In the genomic region with DNA sequence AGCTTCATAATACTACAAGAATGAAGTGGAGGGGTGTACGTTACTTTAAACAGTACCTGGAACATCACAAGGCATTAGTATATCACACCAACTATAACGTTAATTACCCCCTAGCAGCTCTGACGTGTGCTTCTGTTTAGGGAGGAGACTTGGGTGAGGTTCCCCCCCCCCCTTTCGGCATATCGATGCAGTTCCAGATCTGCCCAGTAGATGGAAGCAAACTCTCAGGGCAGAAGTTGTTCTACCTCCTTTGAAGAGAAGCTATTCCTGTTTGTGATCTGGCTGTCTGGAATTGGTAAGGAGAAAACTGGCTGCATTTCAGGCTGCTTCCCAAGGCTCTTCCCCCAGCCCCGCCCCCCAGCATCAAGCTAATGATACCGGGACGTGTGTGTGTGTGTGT, we compare ENCODE assay signal across 8 mouse cellular contexts. TPM values are rescaled to one million over a fixed set of nuclear protein-coding genes. Genes with fewer than 3 reads are reported as not detected.
DNase-seq lines count a peak whose midpoint lies in the region; ATAC-seq lines count a peak whose summit lies in the region.

No protein-coding gene starts in this region.

- H3K4me3 ChIP-seq in heart, embryonic 15.5 days = no peak overlapping the region

- H3K4me1 ChIP-seq in heart, embryonic 15.5 days (replicated peaks) = no peaks in the 10 kb centered on the region

- H3K27ac ChIP-seq in heart, embryonic 15.5 days = no peak overlapping the region

- no peaks in the 10 kb centered on the region for H3K27me3 ChIP-seq in heart, embryonic 15.5 days

- peak; percentile 49 for DNase-seq in kidney, adult 18-20 months
- no peak for DNase-seq in kidney, adult 11 months
- DNase-seq in NIH3T3 (ENCODE audit: low read depth) = peak; percentile 91
- peak; percentile 74 for DNase-seq in embryo, embryonic 11 days
- peak; percentile 75 for DNase-seq in kidney, postnatal 10 days
- DNase-seq in skeletal muscle tissue, adult 2 months (ENCODE audit: low read depth, low spot score) = peak; percentile 65

- H3K9ac ChIP-seq in heart, embryonic 15.5 days = no peak overlapping the region

- no peaks in the 10 kb centered on the region for H3K9me3 ChIP-seq in heart, embryonic 15.5 days (replicated peaks)

- no peaks in the 10 kb centered on the region for H3K36me3 ChIP-seq in heart, embryonic 15.5 days

- 4% methylated on average over 7 of the region's 8 CpGs for WGBS in heart, embryonic 15.5 days

- peak; percentile 65 for ATAC-seq in heart, embryonic 15.5 days (replicated peaks; ENCODE audit: insufficient number of reproducible peaks, insufficient read depth, low FRiP score, low read depth)
- ATAC-seq in megakaryocyte progenitor cell, adult 5-6 weeks (replicated peaks; ENCODE audit: poor library complexity) = peak; percentile 98

- no peak overlapping the region for H3K4me2 ChIP-seq in heart, embryonic 15.5 days

RNA-seq across cellular contexts. Expression of a gene that starts 5.0 kb away (rescaled TPM):
- not detected in 2 replicates for polyA plus RNA-seq in heart, embryonic 15.5 days (2015; fragmentation: Nextera tagmentation; extraction: Ambion mirVana)
- total RNA-seq in megakaryocyte progenitor cell, adult 5-6 weeks (2015) = not detected in 2 replicates
- not detected in 2 replicates for total RNA-seq in megakaryocyte progenitor cell, adult 5-6 weeks (2017)

RNA-seq across cellular contexts. Expression of a gene that starts 14.8 kb away (rescaled TPM):
- not detected in 2 replicates for polyA plus RNA-seq in heart, embryonic 15.5 days (2015; fragmentation: Nextera tagmentation; extraction: Ambion mirVana)
- total RNA-seq in megakaryocyte progenitor cell, adult 5-6 weeks (2015) = not detected in 2 replicates
- total RNA-seq in megakaryocyte progenitor cell, adult 5-6 weeks (2017) = not detected in 2 replicates

RNA-seq across cellular contexts. Expression of a gene that starts 36.6 kb away (rescaled TPM):
- not detected in 2 replicates for polyA plus RNA-seq in heart, embryonic 15.5 days (2015; fragmentation: Nextera tagmentation; extraction: Ambion mirVana)
- not detected in 2 replicates for total RNA-seq in megakaryocyte progenitor cell, adult 5-6 weeks (2015)
- total RNA-seq in megakaryocyte progenitor cell, adult 5-6 weeks (2017) = not detected in 2 replicates

RNA-seq across cellular contexts. Expression of a gene that starts 37.6 kb away (rescaled TPM):
- polyA plus RNA-seq in heart, embryonic 15.5 days (2015; fragmentation: Nextera tagmentation; extraction: Ambion mirVana) = 4.6 and 5.6 TPM in 2 replicates
- 2.6 and 4.3 TPM in 2 replicates for total RNA-seq in megakaryocyte progenitor cell, adult 5-6 weeks (2015)
- total RNA-seq in megakaryocyte progenitor cell, adult 5-6 weeks (2017) = 0.25 and 0.91 TPM in 2 replicates
